Mouse (Mus musculus) hindbrain, embryonic 16.5 days (tissue): ENCODE results near the gene Gm26938. TPM values are rescaled to one million over a fixed set of nuclear protein-coding genes. Genes with fewer than 3 reads are reported as not detected.

Source experiments
- ATAC-seq: fragments of 200-750 bp; cut with Nextera tagmentation; 2 replicates; pipeline ENCODE4 v1.8.0; 2017; ENCODE audit warnings: moderate TSS enrichment, moderate library complexity
- H3K27ac ChIP-seq: fragments of 300-500 bp; sonication (generic); 2 replicates; pipeline ENCODE4 v1.5.1; 2014; ENCODE audit warnings: low read depth, mild to moderate bottlenecking, control low read depth, low read length, moderate library complexity
- H3K27me3 ChIP-seq: fragments of 300-500 bp; sonication (generic); replicated peaks from 2 replicates; pipeline ENCODE4 v1.6.1; 2014; ENCODE audit warnings: low read length; ENCODE audit not compliant: control insufficient read depth, insufficient read depth
- H3K36me3 ChIP-seq: fragments of 300-500 bp; sonication (generic); 2 replicates; pipeline ENCODE4 v1.6.1; 2014; ENCODE audit warnings: mild to moderate bottlenecking, low read length, moderate library complexity, mixed read lengths; ENCODE audit not compliant: control insufficient read depth, insufficient read depth
- H3K4me1 ChIP-seq: fragments of 300-500 bp; sonication (generic); 2 replicates; pipeline ENCODE4 v1.6.1; 2014; ENCODE audit warnings: low read depth, low read length; ENCODE audit not compliant: control insufficient read depth, insufficient read depth
- H3K4me2 ChIP-seq: fragments of 300-500 bp; sonication (generic); 2 replicates; pipeline ENCODE4 v1.6.1; 2014; ENCODE audit warnings: mild to moderate bottlenecking, low read length, control low read depth, moderate library complexity
- H3K4me3 ChIP-seq: fragments of 300-500 bp; sonication (generic); 2 replicates; pipeline ENCODE4 v1.5.1; 2014; ENCODE audit warnings: mild to moderate bottlenecking, low read length, control low read depth, moderate library complexity
- H3K9ac ChIP-seq: fragments of 300-500 bp; sonication (generic); 2 replicates; pipeline ENCODE4 v1.6.1; 2014; ENCODE audit warnings: low read depth, mild to moderate bottlenecking, control low read depth, low read length, moderate library complexity
- H3K9me3 ChIP-seq: fragments of 300-500 bp; sonication (generic); 2 replicates; pipeline ENCODE4 v1.6.1; 2014; ENCODE audit warnings: mild to moderate bottlenecking, low read length, moderate library complexity; ENCODE audit not compliant: control insufficient read depth
- WGBS: fragments of 180-500 bp; shearing (Covaris S2); extraction: QIAGEN DNeasy Blood & Tissue Kit; methylation state at CpG from one replicate; pipeline ENCODE4 v1.1.7; 2014; 5-methylcytosine and 5-hydroxymethylcytosine counted together
- polyA plus RNA-seq: library from polyadenylated mRNA; unstranded; fragments of >200 nt; fragmentation: Nextera tagmentation; extraction: Ambion mirVana; gene quantifications from 2 replicates; pipeline ENCODE4 v1.2.1, GENCODE M21; 2015

Gene Gm26938
- polyA plus RNA-seq, 1 experiment from 2014 or later, result not detected

DNA sequence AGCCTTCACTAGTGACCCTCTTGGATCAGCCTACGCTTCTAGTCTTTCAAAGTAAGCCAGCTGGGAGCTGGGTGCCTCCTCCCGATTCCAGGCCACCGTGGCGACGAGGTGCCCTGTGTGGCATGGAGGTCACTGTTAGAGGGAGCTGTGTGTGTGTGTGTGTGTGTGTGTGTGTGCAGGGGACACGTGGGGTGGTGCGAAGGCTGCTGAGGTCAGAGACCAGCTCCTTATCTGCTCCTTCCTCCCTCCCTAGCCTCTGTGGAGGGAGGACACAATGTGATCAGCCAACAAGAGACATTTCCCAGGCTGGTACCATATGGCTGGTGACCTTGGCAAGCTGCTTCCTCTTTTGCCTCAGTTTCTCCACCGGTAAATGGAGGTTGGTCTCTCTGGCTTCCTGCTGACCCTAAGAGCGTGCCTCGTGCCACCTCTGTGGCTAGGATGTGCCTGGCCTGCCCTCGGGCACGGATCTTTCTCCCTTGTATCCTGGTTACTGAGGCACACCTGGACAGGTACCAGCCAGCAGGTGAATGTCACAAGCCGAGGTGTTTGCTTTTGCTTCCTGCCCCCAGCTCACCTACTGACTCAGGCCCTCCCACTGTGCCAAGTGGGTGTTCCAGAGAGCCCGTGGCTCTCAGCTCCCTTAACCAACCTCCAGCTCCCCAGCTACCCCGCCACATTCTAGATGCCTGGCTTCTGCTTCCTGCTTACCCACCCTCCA lies 14.4 kb downstream of the Gm26938 start:
- H3K4me3 ChIP-seq, result no peak overlapping the region
- H3K27me3 ChIP-seq, result peaks cover 12% of the 10 kb centered on the region
- H3K9ac ChIP-seq, result no peak overlapping the region
- H3K4me2 ChIP-seq, result no peak overlapping the region
- no peaks in the 10 kb centered on the region for H3K36me3 ChIP-seq
- ATAC-seq, result no peak
- WGBS, result 76% methylated on average over 15 of the region's 15 CpGs
- no peak overlapping the region for H3K27ac ChIP-seq
- H3K4me1 ChIP-seq, result no peaks in the 10 kb centered on the region
- no peaks in the 10 kb centered on the region for H3K9me3 ChIP-seq

DNA sequence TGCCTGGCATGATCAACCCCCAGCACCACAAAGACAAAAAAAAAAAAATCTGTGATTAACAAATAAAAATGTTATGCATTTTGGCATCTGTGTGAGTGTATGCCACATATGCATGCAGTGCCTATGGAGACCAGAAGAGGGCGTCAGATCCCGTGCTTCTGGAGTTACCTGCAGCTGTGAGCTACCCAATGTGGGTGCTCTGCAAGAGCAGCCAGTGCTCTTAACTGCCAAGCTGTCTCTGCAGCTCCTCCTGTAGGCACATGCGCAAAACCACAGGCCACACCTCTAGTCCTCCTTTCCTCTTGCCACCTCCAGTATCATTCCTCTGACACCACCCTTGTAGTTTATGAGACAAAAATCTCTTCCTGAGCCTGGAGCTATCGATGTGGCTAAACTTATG lies 16.8 kb downstream of the Gm26938 start:
- no peak overlapping the region for H3K27ac ChIP-seq
- H3K27me3 ChIP-seq, result peaks cover 10% of the 10 kb centered on the region
- no peaks in the 10 kb centered on the region for H3K36me3 ChIP-seq
- no peaks in the 10 kb centered on the region for H3K9me3 ChIP-seq
- no peak overlapping the region for H3K4me2 ChIP-seq
- H3K9ac ChIP-seq, result no peak overlapping the region
- 61% methylated on average over 4 of the region's 4 CpGs for WGBS
- no peak for ATAC-seq
- H3K4me1 ChIP-seq, result no peaks in the 10 kb centered on the region
- H3K4me3 ChIP-seq, result no peak overlapping the region

GRCm38 (mm10) chr5:139805924-139806323 lies 20.3 kb downstream of the Gm26938 start:
- H3K4me2 ChIP-seq, result no peak overlapping the region
- peaks cover 4% of the 10 kb centered on the region; the same call in 1 of the 2 replicates for H3K4me1 ChIP-seq
- no peak for ATAC-seq
- H3K9me3 ChIP-seq, result no peaks in the 10 kb centered on the region
- H3K36me3 ChIP-seq, result 0 out of 2 replicates have a peak, but pooled peaks cover 2% of the 10 kb centered on the region
- 95% methylated on average over 8 of the region's 8 CpGs for WGBS
- H3K9ac ChIP-seq, result no peak overlapping the region
- no peaks in the 10 kb centered on the region for H3K27me3 ChIP-seq
- no peak overlapping the region for H3K4me3 ChIP-seq
- H3K27ac ChIP-seq, result no peak overlapping the region

GRCm38 (mm10) chr5:139804573-139805111 lies 21.6 kb downstream of the Gm26938 start:
- Histone ChIP-seq H3K36me3 (peaks cover 10% of the 10 kb centered on the region), H3K9ac (no peak overlapping the region), H3K4me3 (no peak overlapping the region), H3K4me1 (peaks cover 4% of the 10 kb centered on the region; the same call in 1 of the 2 replicates), H3K9me3 (no peaks in the 10 kb centered on the region), H3K27me3 (no peaks in the 10 kb centered on the region), H3K4me2 (no peak overlapping the region), H3K27ac (no peak overlapping the region)
- ATAC-seq, result no peak
- 91% methylated on average over 11 of the region's 11 CpGs for WGBS

DNA sequence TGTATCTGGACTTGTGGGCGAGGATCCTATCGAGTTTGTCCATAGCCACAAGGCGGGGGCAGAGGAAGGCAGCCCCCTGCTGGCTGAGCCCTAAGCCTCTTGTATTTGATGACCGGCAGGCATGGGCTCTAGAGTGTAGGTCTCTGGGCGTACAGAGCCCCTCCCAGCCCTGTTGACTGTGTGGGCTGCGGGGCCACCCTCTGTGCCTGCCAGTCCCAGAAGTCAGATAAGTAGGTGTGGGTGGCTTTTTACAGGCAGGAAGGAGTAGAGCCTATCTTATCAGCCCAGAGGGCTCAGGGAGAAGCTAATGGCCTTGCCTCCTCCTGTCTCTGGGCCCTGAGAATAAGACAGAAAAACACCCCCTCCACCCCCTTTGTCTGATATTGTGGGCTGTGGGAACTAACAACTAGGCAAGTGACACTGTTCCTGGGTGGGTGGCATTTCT lies 22.1 kb downstream of the Gm26938 start:
- H3K4me2 ChIP-seq, result no peak overlapping the region
- H3K9ac ChIP-seq, result no peak overlapping the region
- WGBS, result 5% methylated on average over 6 of the region's 6 CpGs
- no peak overlapping the region for H3K27ac ChIP-seq
- no peak overlapping the region for H3K4me3 ChIP-seq
- peaks cover 7% of the 10 kb centered on the region for H3K4me1 ChIP-seq
- ATAC-seq, result no peak
- H3K36me3 ChIP-seq, result peaks cover 10% of the 10 kb centered on the region
- H3K27me3 ChIP-seq, result no peaks in the 10 kb centered on the region
- H3K9me3 ChIP-seq, result no peaks in the 10 kb centered on the region

DNA sequence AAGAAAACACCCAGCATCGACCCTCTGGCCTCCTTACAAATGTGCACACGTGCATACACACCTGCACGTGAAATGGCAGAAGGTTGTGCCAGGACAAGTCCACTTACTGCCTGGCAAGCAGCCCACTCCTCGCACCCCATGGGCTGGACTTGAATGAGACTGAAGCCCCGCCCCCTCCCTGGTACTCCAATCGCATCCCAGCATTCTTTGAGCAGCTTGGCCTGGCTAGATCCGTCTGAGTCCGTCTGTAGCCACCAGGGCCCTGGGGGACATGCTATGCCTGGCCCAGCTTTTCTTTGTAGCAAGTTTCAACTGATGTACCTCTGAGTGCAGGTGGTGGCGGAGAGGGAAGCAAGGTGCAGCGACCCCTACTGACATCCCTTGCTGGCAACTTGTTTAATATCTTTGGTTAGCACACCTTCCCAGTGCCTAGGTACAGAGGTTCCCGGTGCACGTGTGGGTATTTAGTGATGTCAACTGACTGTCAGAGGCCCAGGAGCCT lies 22.6 kb downstream of the Gm26938 start:
- Histone ChIP-seq H3K9ac (no peak overlapping the region), H3K9me3 (no peaks in the 10 kb centered on the region), H3K4me1 (peaks cover 10% of the 10 kb centered on the region), H3K4me3 (no peak overlapping the region), H3K27ac (no peak overlapping the region), H3K27me3 (no peaks in the 10 kb centered on the region), H3K4me2 (no peak overlapping the region), H3K36me3 (peaks cover 10% of the 10 kb centered on the region)
- 8% methylated on average over 12 of the region's 12 CpGs for WGBS
- no peak for ATAC-seq

GRCm38 (mm10) chr5:139803165-139803564 lies 23.0 kb downstream of the Gm26938 start:
- Histone ChIP-seq H3K4me2 (no peak overlapping the region), H3K9me3 (no peaks in the 10 kb centered on the region), H3K4me1 (peaks cover 15% of the 10 kb centered on the region), H3K9ac (no peak overlapping the region), H3K27me3 (no peaks in the 10 kb centered on the region), H3K4me3 (no peak overlapping the region), H3K36me3 (peaks cover 10% of the 10 kb centered on the region), H3K27ac (no peak overlapping the region)
- WGBS, result 77% methylated on average over 8 of the region's 8 CpGs
- ATAC-seq, result no peak

DNA sequence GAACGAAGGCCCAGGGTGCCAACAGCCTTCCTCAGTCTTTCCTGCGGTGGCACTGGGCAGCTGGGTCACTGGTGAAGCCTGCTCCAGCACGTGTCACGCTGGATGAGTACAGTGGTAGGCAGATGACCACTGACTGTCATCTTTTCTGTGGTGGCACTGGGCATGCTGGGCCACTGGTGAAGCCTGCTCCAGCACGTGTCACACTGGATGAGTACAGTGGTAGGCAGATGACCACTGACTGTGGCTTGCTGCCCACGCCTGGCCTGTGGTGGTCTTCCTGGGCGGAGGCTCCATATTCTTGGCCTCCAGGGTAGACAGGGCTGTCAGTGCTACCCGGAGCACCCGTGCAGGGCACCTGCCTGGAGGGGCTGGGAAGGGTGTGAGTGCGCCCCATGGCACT lies 24.3 kb downstream of the Gm26938 start:
- no peak overlapping the region for H3K4me3 ChIP-seq
- peaks cover 10% of the 10 kb centered on the region for H3K36me3 ChIP-seq
- WGBS, result 93% methylated on average over 10 of the region's 10 CpGs
- no peak overlapping the region for H3K27ac ChIP-seq
- H3K9ac ChIP-seq, result no peak overlapping the region
- H3K27me3 ChIP-seq, result no peaks in the 10 kb centered on the region
- H3K4me2 ChIP-seq, result no peak overlapping the region
- peaks cover 28% of the 10 kb centered on the region for H3K4me1 ChIP-seq
- ATAC-seq, result no peak
- no peaks in the 10 kb centered on the region for H3K9me3 ChIP-seq

- ATAC-seq, result no peak
- H3K9ac ChIP-seq, result no peak overlapping the region
- peaks cover 34% of the 10 kb centered on the region for H3K4me1 ChIP-seq
- H3K4me2 ChIP-seq, result no peak overlapping the region
- H3K27me3 ChIP-seq, result no peaks in the 10 kb centered on the region
- H3K27ac ChIP-seq, result no peak overlapping the region
- H3K4me3 ChIP-seq, result no peak overlapping the region
- H3K9me3 ChIP-seq, result no peaks in the 10 kb centered on the region
- H3K36me3 ChIP-seq, result peaks cover 10% of the 10 kb centered on the region
- WGBS, result 97% methylated on average over 8 of the region's 8 CpGs
Observed at GRCm38 (mm10) chr5:139801231-139801630, 25.0 kb downstream of the Gm26938 start.
